Mouse (Mus musculus) thymus, postnatal 36 days (tissue): ENCODE measurements around the gene Lhx5.

Source experiments
- DNase-seq, 2 experiments: peaks; one replicate each; pipeline ENCODE4 v3.0.0; 2022; ENCODE audit warnings: mixed read lengths in 2 of 2

The Lhx5 gene

GRCm38 (mm10) chr5:120431649-120432485 lies at the start of gene Lhx5:
TSS of gene Lhx5 (plus strand) at chr5:120431699.
- DNase-seq = no peak

- no peak for DNase-seq
Measured at GRCm38 (mm10) chr5:120386361-120386760, 45.1 kb upstream of the Lhx5 start.

GRCm38 (mm10) chr5:120388765-120389164 lies 42.7 kb upstream of the Lhx5 start:
- DNase-seq = no peak

- DNase-seq = no peak
Measured at GRCm38 (mm10) chr5:120389973-120390372, 41.5 kb upstream of the Lhx5 start.

GRCm38 (mm10) chr5:120393871-120394667 lies 37.4 kb upstream of the Lhx5 start:
- no peak for DNase-seq

GRCm38 (mm10) chr5:120397988-120398387 lies 33.5 kb upstream of the Lhx5 start:
- no peak for DNase-seq

GRCm38 (mm10) chr5:120404831-120405591 lies 26.5 kb upstream of the Lhx5 start:
- no peak for DNase-seq

- no peak for DNase-seq
Measured at GRCm38 (mm10) chr5:120408933-120409332, 22.6 kb upstream of the Lhx5 start.

GRCm38 (mm10) chr5:120409385-120410378 lies 21.8 kb upstream of the Lhx5 start:
- no peak for DNase-seq

- DNase-seq = no peak
Measured at GRCm38 (mm10) chr5:120413436-120413835, 18.1 kb upstream of the Lhx5 start.

GRCm38 (mm10) chr5:120420106-120420505 lies 11.4 kb upstream of the Lhx5 start:
- DNase-seq = no peak

GRCm38 (mm10) chr5:120424039-120424438 lies 7.5 kb upstream of the Lhx5 start:
- DNase-seq = peak; percentile 62 to 63

- DNase-seq = no peak
Measured at GRCm38 (mm10) chr5:120424657-120425056, 6.8 kb upstream of the Lhx5 start.

GRCm38 (mm10) chr5:120425711-120426110 lies 5.8 kb upstream of the Lhx5 start:
- DNase-seq = no peak

GRCm38 (mm10) chr5:120426572-120426971 lies 4.9 kb upstream of the Lhx5 start:
- DNase-seq = no peak

- no peak for DNase-seq
Measured at GRCm38 (mm10) chr5:120427451-120427938, 4.0 kb upstream of the Lhx5 start.

- no peak for DNase-seq
Measured at GRCm38 (mm10) chr5:120428189-120428838, 3.2 kb upstream of the Lhx5 start.

- DNase-seq = no peak
Measured at GRCm38 (mm10) chr5:120428990-120429389, 2.5 kb upstream of the Lhx5 start.

- no peak for DNase-seq
Measured at GRCm38 (mm10) chr5:120429692-120430091, 1.8 kb upstream of the Lhx5 start.

GRCm38 (mm10) chr5:120431001-120431583 lies 407 bp upstream of the Lhx5 start:
- no peak for DNase-seq
